Mouse (Mus musculus): ENCODE measurements around the gene Tubb4b. TPM values are rescaled to one million over a fixed set of nuclear protein-coding genes. Genes with fewer than 3 reads are reported as not detected.
"Not testable (repeated sequence)": the region's sequence is repeated elsewhere in the genome, so short reads cannot be mapped to it uniquely, and the experiment has no call there.

The Tubb4b gene
- total and polyA plus RNA-seq, 2 experiments from 2014 or later, result 244 to 665 TPM

DNA sequence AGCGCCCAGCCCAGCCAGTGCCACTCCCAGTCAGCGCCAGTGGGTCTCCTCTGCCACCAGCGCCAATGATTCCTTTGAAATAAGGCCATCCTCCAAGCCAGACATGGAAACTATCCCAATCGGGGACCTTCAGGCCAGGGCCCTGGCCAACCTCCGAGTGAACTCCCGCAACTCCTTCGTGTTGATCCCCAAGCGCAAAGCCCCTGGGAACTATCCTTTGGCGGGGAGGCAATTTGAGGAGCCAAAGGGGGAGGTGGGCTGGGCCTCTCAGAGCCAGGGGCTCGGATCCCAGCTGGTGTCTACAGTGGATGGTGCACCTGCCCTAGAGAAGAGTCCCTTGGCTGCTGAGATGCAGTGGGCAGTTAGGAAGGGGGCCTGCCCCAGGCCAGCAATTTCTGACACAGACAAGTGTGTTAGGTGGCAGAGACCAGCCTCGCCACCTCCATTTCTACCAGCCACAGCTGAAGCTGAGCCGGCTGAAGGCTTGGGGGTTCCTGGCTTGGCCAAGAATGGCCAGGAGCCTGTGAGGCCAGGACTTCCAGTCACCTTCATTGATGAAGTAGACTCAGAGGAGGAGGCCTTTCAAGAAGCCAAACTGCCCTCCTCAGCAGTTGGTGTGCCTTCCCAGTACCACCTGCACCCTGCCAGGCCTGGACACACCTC is 39.3 kb upstream of the Tubb4b start:
- ATAC-seq (ENCODE audit: insufficient read depth, low read depth), result no peak
- TF ChIP-seq EP300 (IDR thresholded peaks at IDR 0.05; ENCODE audit: low read depth) (no peak), CTCF (IDR thresholded peaks at IDR 0.05; ENCODE audit: low read depth) (no peak)
- no peak overlapping the region for H3K27ac ChIP-seq (ENCODE audit: low read depth)

DNA sequence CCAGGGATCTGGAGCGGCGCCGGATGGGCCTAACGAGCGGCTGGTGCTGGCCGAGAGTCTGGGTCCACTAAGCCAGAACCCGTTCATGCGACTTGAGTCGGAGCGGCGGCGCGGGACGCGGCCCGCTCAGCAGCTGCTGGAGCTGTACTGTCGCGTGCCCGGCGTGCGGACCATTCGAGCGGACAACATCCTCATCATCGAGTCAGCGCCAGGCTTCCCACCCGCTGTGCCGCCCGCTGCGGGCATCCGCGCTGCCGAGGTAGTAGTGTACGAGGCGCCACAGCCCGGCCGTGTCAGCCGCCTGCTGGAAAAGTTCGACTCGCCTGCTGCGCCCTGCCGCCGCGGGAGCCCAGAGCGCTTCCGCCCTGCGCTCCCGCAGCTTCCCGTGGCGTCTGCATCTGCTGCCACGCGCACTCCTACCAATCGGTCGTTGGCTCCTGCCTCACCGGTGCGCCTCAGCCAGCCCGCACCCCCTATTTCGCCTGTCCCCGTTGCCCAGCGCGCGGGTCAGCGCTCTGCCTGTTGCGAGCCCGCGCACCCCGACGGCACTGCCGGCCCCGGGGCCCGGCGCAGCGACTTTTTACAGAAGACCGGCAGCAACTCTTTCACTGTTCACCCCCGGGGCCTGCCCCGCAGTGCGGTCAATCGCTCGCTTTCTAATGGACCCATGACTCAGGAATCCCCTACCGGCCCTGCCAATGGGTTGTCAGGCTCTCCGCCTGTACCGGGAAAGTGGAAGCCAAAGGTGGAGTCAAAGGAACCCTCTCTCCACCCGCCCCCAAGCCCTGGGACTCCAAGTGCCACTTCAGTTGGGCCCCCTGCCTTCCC is 38.5 kb upstream of the Tubb4b start:
- Histone ChIP-seq H3K27me3 (ENCODE audit: control insufficient read depth, insufficient read depth, low read length) (no peaks in the 10 kb centered on the region), H3K4me1 (ENCODE audit: control insufficient read depth, insufficient read depth) (peaks cover 28% of the 10 kb centered on the region), H3K9ac (replicated peaks; ENCODE audit: low read depth, low read length) (peak overlapping the region; percentile 41), H3K4me2 (ENCODE audit: low read depth, low read length) (peak overlapping the region; percentile 90), H3K36me3 (replicated peaks; ENCODE audit: control insufficient read depth, insufficient read depth, low read length) (no peaks in the 10 kb centered on the region), H3K27ac (ENCODE audit: low read depth) (no peak overlapping the region), H3K9me3 (replicated peaks; ENCODE audit: control insufficient read depth, low read length) (no peaks in the 10 kb centered on the region), H3K4me3 (ENCODE audit: low read depth, low read length) (peak overlapping the region; percentile 60)
- DNase-seq (ENCODE audit: low spot score) (no peak), ATAC-seq (ENCODE audit: insufficient read depth, low read depth) (peak; percentile 13)
- under 1% methylated on average over 76 of the region's 82 CpGs for WGBS
- no peak for TF ChIP-seq EP300 (IDR thresholded peaks at IDR 0.05; ENCODE audit: low read depth)
- TF ChIP-seq CTCF (IDR thresholded peaks at IDR 0.05; ENCODE audit: low read depth), result no peak

More for the DNA sequence above, 39.3 kb upstream of the Tubb4b start:
- H3K9ac ChIP-seq (replicated peaks; ENCODE audit: low read depth, low read length), result peak overlapping the region; percentile 41; the same call in 1 of the 2 replicates
- WGBS, result 30% methylated on average over 12 of the region's 12 CpGs
- peaks cover 2% of the 10 kb centered on the region for H3K36me3 ChIP-seq (replicated peaks; ENCODE audit: control insufficient read depth, insufficient read depth, low read length)
- no peaks in the 10 kb centered on the region for H3K9me3 ChIP-seq (replicated peaks; ENCODE audit: control insufficient read depth, low read length)
- no peak for DNase-seq (ENCODE audit: low spot score)
- no peaks in the 10 kb centered on the region for H3K27me3 ChIP-seq (ENCODE audit: control insufficient read depth, insufficient read depth, low read length)
- H3K4me2 ChIP-seq (ENCODE audit: low read depth, low read length), result peak overlapping the region; percentile 90
- H3K4me3 ChIP-seq (ENCODE audit: low read depth, low read length), result peak overlapping the region; percentile 60
- peaks cover 28% of the 10 kb centered on the region for H3K4me1 ChIP-seq (ENCODE audit: control insufficient read depth, insufficient read depth)

DNA sequence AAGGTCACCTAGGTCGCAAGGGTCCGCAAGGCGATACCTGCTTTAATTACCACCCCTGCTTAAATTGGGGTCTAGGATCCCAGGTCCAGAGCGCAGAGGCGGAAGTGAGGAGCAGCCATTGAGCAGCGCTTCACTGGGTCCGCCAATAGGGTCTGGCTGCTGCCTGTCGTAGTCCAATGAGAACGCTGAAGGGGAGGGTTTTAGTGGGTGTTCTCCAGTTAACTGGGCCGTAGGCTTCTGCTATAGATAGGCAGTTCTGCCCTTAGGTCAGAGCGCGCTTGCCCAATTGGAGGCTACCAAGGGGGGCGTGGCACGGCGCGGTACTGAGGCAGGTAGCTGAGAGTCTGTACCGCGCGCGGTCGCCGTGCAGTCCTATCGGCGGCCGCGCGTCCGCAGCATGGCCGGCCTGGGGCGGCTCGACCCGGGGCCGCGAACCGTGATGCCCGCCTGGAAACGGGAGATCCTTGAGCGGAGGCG is 37.8 kb upstream of the Tubb4b start, which contains the start of gene Tprn:
Gene Tprn (plus strand): TSS at position 328 of the 477 bp plus-strand sequence.
- Histone ChIP-seq H3K4me1 (ENCODE audit: control insufficient read depth, insufficient read depth) (peaks cover 27% of the 10 kb centered on the region), H3K36me3 (replicated peaks; ENCODE audit: control insufficient read depth, insufficient read depth, low read length) (no peaks in the 10 kb centered on the region), H3K27me3 (ENCODE audit: control insufficient read depth, insufficient read depth, low read length) (no peaks in the 10 kb centered on the region), H3K4me2 (ENCODE audit: low read depth, low read length) (peak within 1 kb of the TSS; percentile 90), H3K9ac (replicated peaks; ENCODE audit: low read depth, low read length) (peak within 1 kb of the TSS; percentile 41), H3K4me3 (ENCODE audit: low read depth, low read length) (peak within 1 kb of the TSS; percentile 60), H3K27ac (ENCODE audit: low read depth) (peak within 1 kb of the TSS; percentile 69), H3K9me3 (replicated peaks; ENCODE audit: control insufficient read depth, low read length) (no peaks in the 10 kb centered on the region)
- TF ChIP-seq EP300 (IDR thresholded peaks at IDR 0.05; ENCODE audit: low read depth) (no peak), CTCF (IDR thresholded peaks at IDR 0.05; ENCODE audit: low read depth) (no peak)
- under 1% methylated on average over 39 of the region's 39 CpGs for WGBS
- DNase-seq (ENCODE audit: low spot score), result peak; percentile 97
- peak; percentile 98 for ATAC-seq (ENCODE audit: insufficient read depth, low read depth)

DNA sequence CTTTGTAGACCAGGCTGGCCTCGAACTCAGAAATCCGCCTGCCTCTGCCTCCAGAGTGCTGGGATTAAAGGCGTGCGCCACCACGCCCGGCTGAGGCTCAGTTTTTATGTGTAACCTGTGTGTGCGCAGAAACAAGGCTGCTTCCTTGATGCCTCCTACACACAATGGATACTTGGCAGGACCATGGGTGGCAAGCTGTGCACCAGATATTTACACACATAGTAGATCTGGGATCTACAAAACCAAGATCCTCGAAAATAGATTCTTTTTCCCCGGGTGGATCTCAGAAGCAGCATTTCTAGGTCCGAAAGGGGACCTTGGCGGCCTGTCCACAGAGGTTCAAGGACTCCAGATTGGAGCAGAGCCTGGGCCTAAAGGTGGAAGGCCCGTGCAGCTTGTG is 37.4 kb upstream of the Tubb4b start:
- no peak for TF ChIP-seq CTCF (IDR thresholded peaks at IDR 0.05; ENCODE audit: low read depth)
- TF ChIP-seq EP300 (IDR thresholded peaks at IDR 0.05; ENCODE audit: low read depth), result no peak
- no peaks in the 10 kb centered on the region for H3K36me3 ChIP-seq (replicated peaks; ENCODE audit: control insufficient read depth, insufficient read depth, low read length)
- 0 out of 2 replicates have a peak overlapping the region, but pooled peaks have one; percentile 41 for H3K9ac ChIP-seq (replicated peaks; ENCODE audit: low read depth, low read length)
- peak overlapping the region; percentile 69 for H3K27ac ChIP-seq (ENCODE audit: low read depth)
- peak overlapping the region; percentile 60 for H3K4me3 ChIP-seq (ENCODE audit: low read depth, low read length)
- no peaks in the 10 kb centered on the region for H3K27me3 ChIP-seq (ENCODE audit: control insufficient read depth, insufficient read depth, low read length)
- H3K4me1 ChIP-seq (ENCODE audit: control insufficient read depth, insufficient read depth), result peaks cover 22% of the 10 kb centered on the region
- H3K4me2 ChIP-seq (ENCODE audit: low read depth, low read length), result peak overlapping the region; percentile 90
- no peaks in the 10 kb centered on the region for H3K9me3 ChIP-seq (replicated peaks; ENCODE audit: control insufficient read depth, low read length)
- ATAC-seq (ENCODE audit: insufficient read depth, low read depth) (peak; percentile 1; the same call in 1 of the 2 replicates), DNase-seq (ENCODE audit: low spot score) (no peak)
- WGBS, result 44% methylated on average over 11 of the region's 12 CpGs

DNA sequence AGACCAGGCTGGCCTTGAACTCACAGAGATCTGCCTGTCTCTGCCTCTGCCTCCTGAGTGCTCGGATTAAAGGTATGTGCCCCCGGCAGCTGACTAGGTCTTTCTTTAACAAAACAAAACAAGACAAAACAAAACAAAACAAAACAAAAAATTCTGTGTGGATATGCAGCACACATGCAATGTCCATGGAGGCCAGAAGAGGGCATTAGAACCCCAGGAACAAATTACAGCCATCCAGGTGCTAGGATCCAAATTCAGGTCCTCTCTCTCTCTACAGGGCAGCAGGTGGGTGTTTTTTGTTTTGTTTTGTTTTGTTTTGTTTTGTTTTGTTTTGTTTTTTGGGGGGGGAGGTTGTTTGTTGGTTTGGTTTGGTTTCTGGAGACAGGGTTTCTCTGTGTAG is 34.4 kb upstream of the Tubb4b start:
- 60% methylated on average over 2 of the region's 2 CpGs for WGBS
- H3K36me3 ChIP-seq (replicated peaks; ENCODE audit: control insufficient read depth, insufficient read depth, low read length), result no peaks in the 10 kb centered on the region

DNA sequence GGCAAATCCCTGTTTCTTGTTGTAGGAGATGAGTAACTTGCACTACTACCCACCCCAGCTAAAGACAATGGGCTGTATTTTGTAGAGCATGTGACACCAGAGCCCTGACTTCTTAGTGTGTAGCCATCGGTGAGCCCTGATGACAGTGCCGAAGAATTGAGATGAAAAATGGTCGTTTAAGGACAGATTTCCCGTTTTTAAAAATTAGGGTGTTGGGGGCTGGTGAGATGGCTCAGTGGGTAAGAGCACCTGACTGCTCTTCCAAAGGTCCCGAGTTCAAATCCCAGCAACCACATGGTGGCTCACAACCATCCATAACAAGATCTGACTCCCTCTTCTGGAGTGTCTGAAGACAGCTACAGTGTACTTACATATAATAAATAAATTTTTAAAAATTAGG is 32.7 kb upstream of the Tubb4b start:
- ATAC-seq (ENCODE audit: insufficient read depth, low read depth); H3K4me1 ChIP-seq (ENCODE audit: control insufficient read depth, insufficient read depth); H3K27me3 ChIP-seq (ENCODE audit: control insufficient read depth, insufficient read depth, low read length); H3K9ac ChIP-seq (replicated peaks; ENCODE audit: low read depth, low read length); H3K9me3 ChIP-seq (replicated peaks; ENCODE audit: control insufficient read depth, low read length); H3K27ac ChIP-seq (ENCODE audit: low read depth); H3K4me2 ChIP-seq (ENCODE audit: low read depth, low read length); H3K4me3 ChIP-seq (ENCODE audit: low read depth, low read length); DNase-seq (ENCODE audit: low spot score): not testable (repeated sequence)
- 0 out of 2 replicates have a peak, but pooled peaks cover 11% of the 10 kb centered on the region for H3K36me3 ChIP-seq (replicated peaks; ENCODE audit: control insufficient read depth, insufficient read depth, low read length)
- WGBS, result 81% methylated on average over 5 of the region's 5 CpGs

More for the DNA sequence above, 34.4 kb upstream of the Tubb4b start:
- H3K9ac ChIP-seq (replicated peaks; ENCODE audit: low read depth, low read length), result no peak overlapping the region
- H3K9me3 ChIP-seq (replicated peaks; ENCODE audit: control insufficient read depth, low read length), result no peaks in the 10 kb centered on the region
- peaks cover 14% of the 10 kb centered on the region for H3K4me1 ChIP-seq (ENCODE audit: control insufficient read depth, insufficient read depth)
- H3K4me2 ChIP-seq (ENCODE audit: low read depth, low read length), result no peak overlapping the region
- no peaks in the 10 kb centered on the region for H3K27me3 ChIP-seq (ENCODE audit: control insufficient read depth, insufficient read depth, low read length)
- H3K4me3 ChIP-seq (ENCODE audit: low read depth, low read length), result no peak overlapping the region
- DNase-seq (ENCODE audit: low spot score), result no peak
- no peak for ATAC-seq (ENCODE audit: insufficient read depth, low read depth)
- TF ChIP-seq CTCF (IDR thresholded peaks at IDR 0.05; ENCODE audit: low read depth) (peak; percentile 41), EP300 (IDR thresholded peaks at IDR 0.05; ENCODE audit: low read depth) (no peak)
- H3K27ac ChIP-seq (ENCODE audit: low read depth), result no peak overlapping the region

All from heart, postnatal 0 days (tissue).